Mouse (Mus musculus): ENCODE data around the gene Kank3.
A peak's percentile ranks its signal among the peaks of the same experiment; 100 is the strongest.

- no peak for TF ChIP-seq CTCF (IDR thresholded peaks at IDR 0.05; ENCODE audit: control insufficient read depth, insufficient read depth, low read length)
- peak; percentile 92 for TF ChIP-seq POLR2A (IDR thresholded peaks at IDR 0.05; ENCODE audit: borderline replicate concordance, control insufficient read depth, low read depth, low read length)
These were observed 14.0 kb downstream of the Kank3 start, which contains the start of the genes Rps28 and Ndufa7 for GRCm38 (mm10) chr17:33824084-33824996.
